Mouse (Mus musculus) stomach, embryonic 15.5 days (tissue): Measurements from ENCODE around the gene St8sia6. TPM values are rescaled to one million over a fixed set of nuclear protein-coding genes. Genes with fewer than 3 reads are reported as not detected.
"Not testable (repeated sequence)": the region's sequence is repeated elsewhere in the genome, so short reads cannot be mapped to it uniquely, and the experiment has no call there.

Experiments used
- ATAC-seq: fragments of 200-750 bp; cut with Nextera tagmentation; 2 replicates; pipeline ENCODE4 v1.8.0; 2017; ENCODE audit warnings: low read depth, moderate number of reproducible peaks, moderate TSS enrichment; ENCODE audit not compliant: insufficient read depth, low FRiP score
- H3K27ac ChIP-seq: fragments of 300-500 bp; sonication (generic); 2 replicates; pipeline ENCODE4 v1.5.1; 2015; ENCODE audit warnings: mild to moderate bottlenecking, inconsistent platforms
- H3K27me3 ChIP-seq: fragments of 300-500 bp; sonication (generic); replicated peaks from 2 replicates; pipeline ENCODE4 v1.6.1; 2015; ENCODE audit warnings: inconsistent platforms
- H3K36me3 ChIP-seq: fragments of 300-500 bp; sonication (generic); 2 replicates; pipeline ENCODE4 v1.6.1; 2015; ENCODE audit warnings: inconsistent platforms
- H3K4me1 ChIP-seq: fragments of 300-500 bp; sonication (generic); 2 replicates; pipeline ENCODE4 v1.6.1; 2015; ENCODE audit warnings: inconsistent platforms
- H3K4me2 ChIP-seq: fragments of 300-500 bp; sonication (generic); 2 replicates; pipeline ENCODE4 v1.6.1; 2015; ENCODE audit warnings: mild to moderate bottlenecking, inconsistent platforms
- H3K4me3 ChIP-seq: fragments of 300-500 bp; sonication (generic); replicated peaks from 2 replicates; pipeline ENCODE4 v1.5.1; 2015; ENCODE audit warnings: inconsistent platforms
- H3K9ac ChIP-seq: fragments of 300-500 bp; sonication (generic); 2 replicates; pipeline ENCODE4 v1.6.1; 2015; ENCODE audit warnings: inconsistent platforms
- H3K9me3 ChIP-seq: fragments of 300-500 bp; sonication (generic); 2 replicates; pipeline ENCODE4 v1.6.1; 2016; ENCODE audit warnings: inconsistent platforms
- WGBS: fragments of 180-500 bp; shearing (Covaris S2); methylation state at CpG from one replicate; pipeline ENCODE4 v1.1.7; 2015; 5-methylcytosine and 5-hydroxymethylcytosine counted together
- polyA plus RNA-seq: library from polyadenylated mRNA; unstranded; fragments of >200 nt; fragmentation: Nextera tagmentation; extraction: Ambion mirVana; gene quantifications from 2 replicates; pipeline ENCODE4 v1.2.1, GENCODE M21; 2015

St8sia6 gene
- polyA plus RNA-seq, 1 experiment from 2014 or later = 0.96 TPM

DNA sequence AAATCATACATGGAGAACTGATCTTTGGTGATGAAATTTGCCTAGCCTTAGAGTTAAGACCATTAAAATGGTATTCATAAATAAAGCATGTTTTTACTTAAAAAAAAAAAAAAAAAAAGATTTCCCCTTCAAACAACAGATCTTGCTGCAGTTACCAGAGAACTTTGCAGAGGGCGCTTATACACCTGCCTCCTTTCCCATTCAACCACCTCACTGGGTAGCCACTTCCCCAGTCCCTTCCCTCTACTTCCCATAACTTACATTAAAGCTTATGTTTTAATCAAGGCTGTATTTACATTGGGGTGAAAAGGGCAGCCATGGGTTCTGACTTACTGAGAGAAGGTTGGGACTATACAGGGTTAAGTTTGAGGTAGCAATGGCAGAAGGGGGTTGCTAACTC lies 4.5 kb downstream of the St8sia6 start:
- no peaks in the 10 kb centered on the region for H3K9me3 ChIP-seq
- no peaks in the 10 kb centered on the region for H3K4me1 ChIP-seq
- H3K4me2 ChIP-seq = no peak overlapping the region
- H3K36me3 ChIP-seq = no peaks in the 10 kb centered on the region
- H3K27ac ChIP-seq = no peak overlapping the region
- no peak overlapping the region for H3K4me3 ChIP-seq
- ATAC-seq = no peak
- 52% methylated on average over 1 of the region's 1 CpGs for WGBS
- H3K9ac ChIP-seq = no peak overlapping the region
- peaks cover 17% of the 10 kb centered on the region for H3K27me3 ChIP-seq

DNA sequence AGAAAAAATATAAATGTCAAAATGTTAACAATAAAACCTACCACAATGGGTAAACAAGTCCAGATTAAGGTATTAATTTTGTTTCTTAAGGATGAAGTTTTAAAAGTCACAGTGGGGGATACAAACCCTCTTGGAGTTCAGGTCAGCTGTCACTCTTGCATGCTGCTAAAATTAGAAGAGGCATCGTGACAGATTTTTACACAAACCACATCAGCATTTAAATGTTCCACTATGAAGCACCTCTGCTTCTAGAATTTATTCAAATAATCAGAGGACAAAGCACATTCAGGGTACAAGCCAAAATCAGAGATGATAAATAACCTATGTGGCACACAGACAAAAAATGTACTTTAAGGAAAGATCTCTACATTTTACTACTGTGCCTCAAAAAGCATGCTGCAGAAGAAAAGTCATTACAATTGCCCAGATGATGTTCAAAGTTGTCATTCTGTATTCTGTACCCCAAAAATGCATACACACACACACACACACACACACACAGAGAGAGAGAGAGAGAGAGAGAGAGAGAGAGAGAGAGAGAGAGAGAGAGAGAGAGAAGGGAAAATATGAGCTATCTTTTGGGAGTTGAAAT lies 7.2 kb downstream of the St8sia6 start:
- no peak overlapping the region for H3K27ac ChIP-seq
- H3K4me1 ChIP-seq = no peaks in the 10 kb centered on the region
- no peaks in the 10 kb centered on the region for H3K36me3 ChIP-seq
- H3K27me3 ChIP-seq = no peaks in the 10 kb centered on the region
- no peaks in the 10 kb centered on the region for H3K9me3 ChIP-seq
- no peak overlapping the region for H3K9ac ChIP-seq
- 58% methylated on average over 1 of the region's 1 CpGs for WGBS
- no peak for ATAC-seq
- H3K4me2 ChIP-seq = no peak overlapping the region
- no peak overlapping the region for H3K4me3 ChIP-seq

DNA sequence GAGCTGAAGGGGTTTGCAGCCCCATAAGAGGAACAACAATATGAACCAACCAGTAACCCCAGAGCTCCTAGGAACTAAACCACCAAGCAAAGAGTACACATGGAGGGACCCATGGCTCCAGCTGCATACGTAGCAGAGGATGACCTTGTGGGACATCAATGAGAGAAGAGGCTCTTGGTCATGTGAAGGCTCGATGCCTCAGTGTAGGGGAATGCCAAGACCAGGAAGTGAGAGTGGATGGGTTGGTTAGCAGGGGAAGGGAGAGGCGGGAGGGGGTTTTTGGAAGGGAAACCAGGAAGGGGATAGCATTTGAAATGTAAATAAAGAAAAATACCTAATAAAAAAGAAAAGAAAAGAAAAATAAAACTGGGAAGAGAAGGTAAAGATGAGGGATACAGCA lies 7.9 kb downstream of the St8sia6 start:
- WGBS = 61% methylated on average over 3 of the region's 3 CpGs
- H3K36me3 ChIP-seq, H3K4me1 ChIP-seq, H3K27me3 ChIP-seq, H3K27ac ChIP-seq, H3K4me2 ChIP-seq, H3K9me3 ChIP-seq, H3K4me3 ChIP-seq, ATAC-seq, H3K9ac ChIP-seq: not testable (repeated sequence)

DNA sequence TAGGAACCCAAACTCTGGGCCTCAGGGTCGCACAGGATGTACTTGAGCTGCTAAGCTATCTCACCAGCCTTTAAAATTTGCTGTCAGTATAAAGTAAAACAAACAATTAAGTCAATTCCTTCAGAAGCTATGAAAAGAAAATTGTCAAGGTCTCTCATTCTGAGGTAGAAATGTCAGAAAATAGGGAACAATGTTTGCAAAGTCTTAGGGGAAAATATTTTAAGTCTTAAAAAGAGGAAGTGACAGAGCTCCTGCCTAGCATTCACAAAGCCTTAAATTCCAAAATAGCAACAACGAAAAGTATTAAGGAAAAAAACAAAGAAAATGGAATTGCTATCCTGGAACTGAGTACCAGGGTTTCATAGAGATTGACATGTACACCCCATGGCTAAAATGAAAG lies 8.6 kb downstream of the St8sia6 start:
- H3K4me1 ChIP-seq = no peaks in the 10 kb centered on the region
- no peaks in the 10 kb centered on the region for H3K36me3 ChIP-seq
- 71% methylated on average over 2 of the region's 2 CpGs for WGBS
- no peaks in the 10 kb centered on the region for H3K27me3 ChIP-seq
- no peak overlapping the region for H3K4me3 ChIP-seq
- ATAC-seq = no peak
- no peaks in the 10 kb centered on the region for H3K9me3 ChIP-seq
- H3K4me2 ChIP-seq = no peak overlapping the region
- H3K27ac ChIP-seq = no peak overlapping the region
- H3K9ac ChIP-seq = no peak overlapping the region

DNA sequence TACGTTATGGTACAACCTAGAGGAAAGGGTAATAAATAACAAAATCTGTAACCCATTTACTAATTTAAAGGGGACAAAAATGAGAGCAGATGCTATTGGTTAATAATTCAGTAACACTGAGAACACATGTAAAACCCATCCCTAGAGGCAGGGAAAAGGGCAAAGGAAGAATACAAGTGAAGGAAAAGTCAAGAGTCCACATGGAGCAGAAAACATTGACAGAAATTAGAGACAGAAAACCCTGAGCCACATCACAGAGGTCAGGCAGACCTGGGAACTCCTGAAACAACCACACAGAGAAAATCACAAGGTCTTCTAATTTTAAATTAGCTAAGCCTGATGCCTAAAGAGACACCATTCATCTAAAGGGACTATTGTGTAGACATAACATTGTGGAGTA lies 9.4 kb downstream of the St8sia6 start:
- H3K4me1 ChIP-seq = no peaks in the 10 kb centered on the region
- no peaks in the 10 kb centered on the region for H3K27me3 ChIP-seq
- no peak for ATAC-seq
- 88% methylated on average over 1 of the region's 1 CpGs for WGBS
- H3K4me2 ChIP-seq = no peak overlapping the region
- no peak overlapping the region for H3K9ac ChIP-seq
- H3K36me3 ChIP-seq = no peaks in the 10 kb centered on the region
- H3K4me3 ChIP-seq = no peak overlapping the region
- no peaks in the 10 kb centered on the region for H3K9me3 ChIP-seq
- no peak overlapping the region for H3K27ac ChIP-seq

DNA sequence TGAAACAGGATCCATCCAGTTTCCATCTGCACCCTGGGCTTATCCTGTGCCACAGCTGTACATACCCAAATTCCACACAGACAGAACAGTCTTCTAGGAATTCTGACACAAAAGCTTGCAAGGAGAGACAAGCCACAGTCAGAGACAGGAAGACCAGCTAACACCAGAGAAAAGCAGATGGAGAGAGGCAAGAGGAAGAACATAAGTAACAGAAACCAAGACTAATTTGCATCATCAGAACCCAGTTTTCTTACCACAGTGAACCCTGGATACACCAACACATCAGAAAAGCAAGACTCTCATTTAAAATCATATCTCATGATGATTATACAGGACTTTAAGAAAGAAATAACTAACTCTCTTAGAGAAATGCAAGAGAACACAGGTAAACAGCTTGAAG lies 16.8 kb downstream of the St8sia6 start:
- Histone ChIP-seq H3K4me1 (no peaks in the 10 kb centered on the region), H3K36me3 (no peaks in the 10 kb centered on the region), H3K27ac (no peak overlapping the region), H3K27me3 (no peaks in the 10 kb centered on the region), H3K9me3 (no peaks in the 10 kb centered on the region), H3K4me2 (no peak overlapping the region), H3K9ac (no peak overlapping the region), H3K4me3 (no peak overlapping the region)
- no peak for ATAC-seq

DNA sequence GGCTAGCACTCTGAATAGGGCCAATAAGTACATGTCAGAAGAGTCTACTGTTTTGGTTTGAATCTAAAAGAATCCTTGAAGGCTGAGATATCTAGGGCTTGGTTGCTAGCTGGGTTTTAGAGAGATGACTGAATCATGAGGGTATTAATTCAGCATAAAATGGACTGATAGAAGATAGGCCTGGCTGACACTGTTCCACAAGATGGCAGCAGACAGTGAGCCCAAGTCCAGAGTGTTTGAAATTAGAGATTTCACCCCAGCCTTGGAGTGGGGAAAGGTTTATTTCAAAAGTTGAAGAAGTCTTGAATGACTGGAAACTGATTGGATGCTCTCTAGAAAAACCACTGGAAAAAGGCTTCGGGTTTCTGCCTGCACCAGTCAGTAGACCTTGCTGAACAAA lies 17.4 kb downstream of the St8sia6 start:
- Histone ChIP-seq H3K36me3 (no peaks in the 10 kb centered on the region), H3K4me1 (no peaks in the 10 kb centered on the region), H3K9me3 (no peaks in the 10 kb centered on the region), H3K27me3 (no peaks in the 10 kb centered on the region), H3K4me3 (no peak overlapping the region), H3K4me2 (no peak overlapping the region), H3K27ac (no peak overlapping the region), H3K9ac (no peak overlapping the region)
- 50% methylated on average over 1 of the region's 1 CpGs for WGBS
- ATAC-seq = no peak

DNA sequence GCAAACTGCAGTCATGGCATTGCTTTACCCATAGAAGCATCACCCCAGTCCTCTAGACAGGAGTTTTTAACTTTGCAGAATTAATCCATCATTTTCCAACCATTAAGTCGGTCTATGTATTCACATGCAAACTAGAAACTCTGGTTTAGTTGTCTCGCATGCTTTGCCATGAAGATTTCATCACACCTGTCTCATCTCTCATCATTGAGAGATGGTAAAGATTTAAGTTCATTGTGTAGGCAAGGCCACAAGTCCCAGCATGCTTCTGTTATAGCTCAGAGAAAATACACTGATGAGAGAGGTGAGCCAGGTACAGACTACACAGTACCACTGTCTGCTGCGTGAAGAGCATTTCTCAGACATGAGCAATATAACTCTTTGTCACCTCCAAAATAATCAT lies 18.8 kb downstream of the St8sia6 start:
- H3K4me3 ChIP-seq = no peak overlapping the region
- no peaks in the 10 kb centered on the region for H3K4me1 ChIP-seq
- H3K36me3 ChIP-seq = no peaks in the 10 kb centered on the region
- H3K4me2 ChIP-seq = no peak overlapping the region
- no peaks in the 10 kb centered on the region for H3K9me3 ChIP-seq
- WGBS = 81% methylated on average over 3 of the region's 3 CpGs
- no peaks in the 10 kb centered on the region for H3K27me3 ChIP-seq
- no peak for ATAC-seq
- H3K27ac ChIP-seq = no peak overlapping the region
- no peak overlapping the region for H3K9ac ChIP-seq

DNA sequence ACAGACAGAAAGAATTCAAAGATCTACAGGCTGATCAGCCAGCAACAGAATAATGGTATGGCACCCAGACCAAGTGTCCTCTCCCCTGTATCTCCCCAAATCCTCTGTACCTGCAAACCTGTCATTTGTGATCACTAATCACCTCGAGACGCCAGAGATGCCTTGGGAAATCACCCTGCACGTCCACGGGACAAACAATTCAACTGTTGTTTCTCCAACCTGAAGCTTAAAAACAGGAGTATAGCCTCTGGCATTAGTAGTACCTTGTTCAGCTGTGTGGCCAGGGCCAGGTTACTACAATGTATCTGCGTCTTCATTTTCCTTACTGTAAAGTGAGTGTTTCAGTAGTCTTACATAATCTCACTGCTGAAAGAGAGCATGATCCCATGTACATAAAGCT lies 25.3 kb downstream of the St8sia6 start:
- Histone ChIP-seq H3K27me3 (no peaks in the 10 kb centered on the region), H3K27ac (no peak overlapping the region), H3K4me3 (no peak overlapping the region), H3K4me1 (no peaks in the 10 kb centered on the region), H3K9ac (no peak overlapping the region), H3K36me3 (no peaks in the 10 kb centered on the region), H3K9me3 (no peaks in the 10 kb centered on the region), H3K4me2 (no peak overlapping the region)
- WGBS = 65% methylated on average over 5 of the region's 5 CpGs
- no peak for ATAC-seq

DNA sequence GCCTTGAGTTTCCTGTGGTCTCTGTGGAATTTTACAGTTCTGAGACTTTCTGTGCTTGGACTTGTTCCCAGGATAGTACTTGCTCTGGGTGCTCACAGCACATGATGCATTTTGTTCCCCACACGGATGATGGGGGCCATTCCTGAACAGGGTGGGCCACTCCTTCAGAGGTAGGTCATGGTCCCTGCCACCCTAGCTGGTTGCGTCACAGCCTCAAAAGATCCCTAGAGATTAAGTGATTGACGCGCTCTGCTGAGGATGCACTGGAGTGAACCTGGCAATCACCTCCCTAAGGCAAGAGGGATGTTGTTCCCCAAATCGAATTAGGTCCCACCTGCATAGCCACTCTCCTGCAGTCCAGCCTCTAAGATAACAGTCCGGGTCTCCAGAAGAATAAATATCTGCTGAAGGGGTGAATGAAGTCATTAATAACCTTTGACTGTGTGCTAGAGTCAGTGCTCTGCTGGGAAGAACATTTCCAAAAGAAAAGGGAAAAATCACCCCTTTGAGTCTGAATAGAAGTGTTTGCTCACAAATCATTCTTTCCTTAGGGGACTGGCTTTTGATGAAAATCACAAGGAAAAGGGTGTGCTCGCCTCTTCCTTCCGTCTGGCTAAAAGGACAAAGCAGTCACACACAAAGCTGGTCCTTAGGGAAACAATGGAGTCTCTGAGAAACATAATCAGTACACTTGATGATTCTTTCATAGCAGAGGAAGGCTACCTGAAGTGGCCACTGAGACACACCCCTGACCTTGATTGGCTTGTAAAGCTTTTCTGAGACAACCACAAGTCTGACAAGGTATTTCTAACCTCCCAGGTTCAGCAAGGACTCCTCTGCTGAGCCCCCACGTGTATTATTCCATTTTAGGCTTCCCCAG lies 26.1 kb downstream of the St8sia6 start:
- Histone ChIP-seq H3K9me3 (no peaks in the 10 kb centered on the region), H3K27me3 (no peaks in the 10 kb centered on the region), H3K27ac (no peak overlapping the region), H3K9ac (no peak overlapping the region), H3K4me2 (no peak overlapping the region), H3K4me1 (no peaks in the 10 kb centered on the region), H3K4me3 (no peak overlapping the region), H3K36me3 (no peaks in the 10 kb centered on the region)
- 47% methylated on average over 9 of the region's 9 CpGs for WGBS
- no peak for ATAC-seq

DNA sequence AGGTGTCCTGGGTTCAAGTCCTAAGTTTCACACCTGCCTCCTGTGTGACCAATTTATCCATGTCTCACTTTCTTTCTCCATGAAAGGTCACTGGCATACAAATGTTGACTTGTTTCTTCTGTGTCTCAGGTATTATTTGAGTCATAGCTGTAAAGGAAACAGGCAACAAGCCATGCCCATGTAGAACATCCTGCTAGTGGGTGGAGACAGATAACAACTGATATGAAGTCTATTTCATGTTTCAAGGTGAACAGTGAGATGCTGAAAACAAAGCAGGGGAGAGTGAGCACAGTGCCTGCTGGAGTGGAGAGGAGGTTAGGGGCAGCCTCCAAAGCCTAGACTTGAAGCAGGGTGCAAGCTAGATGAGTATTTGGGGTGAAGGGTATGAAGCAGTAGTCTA lies 33.5 kb downstream of the St8sia6 start:
- H3K36me3 ChIP-seq = no peaks in the 10 kb centered on the region
- ATAC-seq = no peak
- no peak overlapping the region for H3K27ac ChIP-seq
- H3K4me3 ChIP-seq = no peak overlapping the region
- no peak overlapping the region for H3K4me2 ChIP-seq
- no peaks in the 10 kb centered on the region for H3K9me3 ChIP-seq
- no peaks in the 10 kb centered on the region for H3K27me3 ChIP-seq
- no peak overlapping the region for H3K9ac ChIP-seq
- H3K4me1 ChIP-seq = no peaks in the 10 kb centered on the region

DNA sequence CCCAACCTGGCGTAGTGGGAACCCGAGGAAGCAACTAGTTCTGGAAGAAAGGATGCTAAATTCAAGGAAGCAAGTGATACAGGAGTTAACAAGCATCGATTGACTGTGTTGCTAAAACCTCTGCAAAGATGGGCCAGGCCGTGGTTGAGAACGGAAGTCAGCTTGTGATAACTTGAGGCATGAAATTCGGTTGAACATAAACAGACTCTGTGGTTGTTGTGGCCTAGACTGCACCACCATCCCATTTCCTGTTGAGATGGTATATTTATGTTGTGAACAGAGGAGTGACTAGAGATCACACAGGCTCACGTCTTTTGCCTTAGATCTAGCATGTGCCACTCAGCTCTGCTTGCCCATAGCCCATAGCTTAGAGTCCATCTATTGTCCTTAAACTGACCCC lies 36.5 kb downstream of the St8sia6 start:
- Histone ChIP-seq H3K4me3 (no peak overlapping the region), H3K9ac (no peak overlapping the region), H3K9me3 (no peaks in the 10 kb centered on the region), H3K27ac (no peak overlapping the region), H3K27me3 (no peaks in the 10 kb centered on the region), H3K4me2 (no peak overlapping the region), H3K4me1 (no peaks in the 10 kb centered on the region), H3K36me3 (no peaks in the 10 kb centered on the region)
- 74% methylated on average over 7 of the region's 7 CpGs for WGBS
- no peak for ATAC-seq

DNA sequence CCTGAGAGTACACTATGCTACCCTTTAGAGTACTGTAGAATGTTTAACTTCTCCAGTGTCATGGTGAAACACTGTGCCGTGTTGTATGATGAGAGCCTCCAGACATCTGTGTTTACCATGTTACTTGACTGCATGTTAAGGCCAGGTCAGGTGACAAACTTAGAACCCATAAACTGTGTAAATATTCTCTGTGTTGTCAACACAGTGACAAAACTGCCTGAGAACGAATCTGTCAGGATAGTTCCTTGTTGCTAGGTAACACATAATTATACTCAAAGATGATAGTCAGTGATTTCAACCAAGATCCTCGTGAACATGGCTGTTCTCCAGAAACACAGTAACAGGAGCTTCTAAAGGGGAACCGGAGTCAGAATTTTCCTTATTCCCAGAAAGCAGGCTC lies 38.1 kb downstream of the St8sia6 start:
- Histone ChIP-seq H3K4me3 (no peak overlapping the region), H3K36me3 (no peaks in the 10 kb centered on the region), H3K27ac (no peak overlapping the region), H3K27me3 (no peaks in the 10 kb centered on the region), H3K4me2 (no peak overlapping the region), H3K9ac (no peak overlapping the region), H3K4me1 (no peaks in the 10 kb centered on the region), H3K9me3 (no peaks in the 10 kb centered on the region)
- no peak for ATAC-seq
- WGBS = 64% methylated on average over 4 of the region's 4 CpGs
